18 mouse cellular contexts compared by ENCODE assay signal in the genomic region with DNA sequence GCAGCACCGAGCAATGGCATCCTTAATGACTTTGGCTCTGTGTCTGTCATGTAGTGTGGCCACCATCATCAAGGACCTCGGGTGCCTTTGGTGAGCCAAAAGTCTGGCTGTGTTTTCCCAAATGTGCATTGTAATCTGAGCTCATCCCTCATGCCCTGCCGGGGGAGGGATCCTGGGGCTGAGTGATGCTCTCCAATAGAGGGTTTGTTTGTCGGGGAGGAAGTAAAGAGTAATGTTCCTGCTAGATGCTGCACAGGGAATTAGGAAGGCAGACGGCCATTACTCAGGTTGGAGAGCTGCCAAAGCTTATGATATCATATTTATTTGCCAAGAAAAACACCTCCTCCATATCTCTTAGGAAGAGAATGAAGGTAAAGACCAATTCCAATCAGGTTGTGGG.
A peak's percentile ranks its signal among the peaks of the same experiment; 100 is the strongest.
DNase-seq lines count a peak whose midpoint lies in the region; ATAC-seq and TF ChIP-seq lines count a peak whose summit lies in the region.
"Had no signal": no experiment of that assay in that cellular context is flagged by ENCODE, and none has a peak within 500 bp of the region (broad histone marks: within the 10 kb centered on the region; RNA-seq: fewer than 3 reads in every experiment).

No protein-coding gene starts in this region.

- H3K9ac ChIP-seq in forebrain, embryonic 16.5 days (replicated peaks; ENCODE audit: low read depth, low read length): no peak overlapping the region
- H3K9ac ChIP-seq in forebrain, postnatal 0 days: no peak overlapping the region
- H3K9ac ChIP-seq in lung, embryonic 14.5 days: no peak overlapping the region
- H3K9ac ChIP-seq: embryonic facial prominence, embryonic 12.5 days; liver, embryonic 12.5 days had no signal

- H3K36me3 ChIP-seq in forebrain, embryonic 16.5 days (ENCODE audit: control insufficient read depth, insufficient read depth): no peaks in the 10 kb centered on the region
- no peaks in the 10 kb centered on the region for H3K36me3 ChIP-seq in forebrain, postnatal 0 days (ENCODE audit: insufficient read depth)
- H3K36me3 ChIP-seq in lung, embryonic 14.5 days (ENCODE audit: insufficient read depth): no peaks in the 10 kb centered on the region
- H3K36me3 ChIP-seq: embryonic facial prominence, embryonic 12.5 days; G1E; liver, embryonic 12.5 days had no signal

- H3K27me3 ChIP-seq in forebrain, embryonic 16.5 days (replicated peaks; ENCODE audit: control insufficient read depth, insufficient read depth, low read length): no peaks in the 10 kb centered on the region
- H3K27me3 ChIP-seq in forebrain, postnatal 0 days (ENCODE audit: insufficient read depth, low read length): no peaks in the 10 kb centered on the region
- no peaks in the 10 kb centered on the region for H3K27me3 ChIP-seq in lung, embryonic 14.5 days (ENCODE audit: insufficient read depth, low read length)
- H3K27me3 ChIP-seq: embryonic facial prominence, embryonic 12.5 days; liver, embryonic 12.5 days had no signal

- 40% methylated on average over 5 of the region's 5 CpGs for WGBS in forebrain, embryonic 16.5 days
- 35% methylated on average over 5 of the region's 5 CpGs for WGBS in forebrain, postnatal 0 days
- WGBS in lung, embryonic 14.5 days: 18% methylated on average over 5 of the region's 5 CpGs

- no peak for DNase-seq in forebrain, postnatal 0 days
- peak; percentile 46 for DNase-seq in lung, embryonic 14.5 days
- no peak for DNase-seq in lung, postnatal 14 days
- DNase-seq in cerebellum, adult 11 months: peak; percentile 66
- DNase-seq in cerebellum, postnatal 36 days: peak; percentile 69 to 71
- DNase-seq in gastrocnemius, postnatal 14 days: no peak
- no peak for DNase-seq in urinary bladder, postnatal 10 days (ENCODE audit: low spot score)
- DNase-seq: adrenal gland, postnatal 14 days; gastrocnemius, postnatal 10 days; heart, postnatal 36 days; kidney, adult 8-10 months; lung, postnatal 10 days; thymus, postnatal 36 days had no signal

- H3K4me1 ChIP-seq in forebrain, embryonic 16.5 days (replicated peaks; ENCODE audit: control insufficient read depth, insufficient read depth, low read length): peaks cover 15% of the 10 kb centered on the region
- no peaks in the 10 kb centered on the region; the same call in 1 of the 2 replicates for H3K4me1 ChIP-seq in forebrain, postnatal 0 days (ENCODE audit: insufficient read depth)
- no peaks in the 10 kb centered on the region for H3K4me1 ChIP-seq in lung, embryonic 14.5 days (ENCODE audit: insufficient read depth)
- H3K4me1 ChIP-seq: embryonic facial prominence, embryonic 12.5 days; liver, embryonic 12.5 days had no signal

- H3K4me3 ChIP-seq in forebrain, embryonic 16.5 days (replicated peaks; ENCODE audit: low read length): no peak overlapping the region
- no peak overlapping the region for H3K4me3 ChIP-seq in forebrain, postnatal 0 days (ENCODE audit: low read depth, low read length)
- H3K4me3 ChIP-seq in lung, embryonic 14.5 days (ENCODE audit: low read depth, low read length): no peak overlapping the region
- H3K4me3 ChIP-seq: embryonic facial prominence, embryonic 12.5 days; liver, embryonic 12.5 days had no signal

- no peak for TF ChIP-seq CTCF in forebrain, postnatal 0 days (IDR thresholded peaks at IDR 0.05; ENCODE audit: low read depth)
- TF ChIP-seq CTCF in lung, embryonic 14.5 days (IDR thresholded peaks at IDR 0.05; ENCODE audit: low read depth): no peak

- intact Hi-C loops in gastrocnemius, postnatal 14 days (cut with DNase I; ENCODE audit: low total_unique reads): no loop called here

- ATAC-seq in forebrain, embryonic 16.5 days: 0 out of 2 replicates have a peak, but pooled peaks have one; percentile 29
- no peak for ATAC-seq in forebrain, postnatal 0 days
- no peak for ATAC-seq in lung, embryonic 14.5 days (ENCODE audit: insufficient read depth)
- ATAC-seq: liver, embryonic 12.5 days had no signal

- H3K4me2 ChIP-seq in forebrain, embryonic 16.5 days (ENCODE audit: low read length): no peak overlapping the region
- H3K4me2 ChIP-seq in forebrain, postnatal 0 days (ENCODE audit: low read depth): no peak overlapping the region
- H3K4me2 ChIP-seq in lung, embryonic 14.5 days: no peak overlapping the region
- H3K4me2 ChIP-seq: embryonic facial prominence, embryonic 12.5 days; liver, embryonic 12.5 days had no signal

- H3K27ac ChIP-seq in forebrain, embryonic 16.5 days (ENCODE audit: low read length): peak overlapping the region; percentile 36; the same call in 1 of the 2 replicates
- H3K27ac ChIP-seq in forebrain, postnatal 0 days (ENCODE audit: low read depth, low read length): no peak overlapping the region
- no peak overlapping the region for H3K27ac ChIP-seq in lung, embryonic 14.5 days (ENCODE audit: low read depth)
- H3K27ac ChIP-seq: embryonic facial prominence, embryonic 12.5 days; liver, embryonic 12.5 days; stomach, postnatal 0 days had no signal

- H3K9me3 ChIP-seq in forebrain, embryonic 16.5 days (ENCODE audit: control insufficient read depth, low read length): no peaks in the 10 kb centered on the region
- no peaks in the 10 kb centered on the region for H3K9me3 ChIP-seq in forebrain, postnatal 0 days (ENCODE audit: low read length)
- H3K9me3 ChIP-seq in lung, embryonic 14.5 days (ENCODE audit: low read depth, low read length): no peaks in the 10 kb centered on the region
- H3K9me3 ChIP-seq: embryonic facial prominence, embryonic 12.5 days; G1E; liver, embryonic 12.5 days had no signal

Comparison
In these comparisons a context has a peak if more than half of its experiments do, and no peak if none do; other contexts are left out.
1. DNase-seq: peak in lung, embryonic 14.5 days (single experiment), cerebellum, adult 11 months (single experiment) and cerebellum, postnatal 36 days (2 of 2); none in forebrain, postnatal 0 days (single experiment), lung, postnatal 14 days (single experiment), gastrocnemius, postnatal 14 days (single experiment) and urinary bladder, postnatal 10 days (single experiment).